Mouse (Mus musculus): ENCODE results near the gene Peg12. TPM values are rescaled to one million over a fixed set of nuclear protein-coding genes. Genes with fewer than 3 reads are reported as not detected.
A peak's percentile ranks its signal among the peaks of the same experiment; 100 is the strongest.

Gene Peg12
- polyA plus RNA-seq, 1 experiment from 2014 or later: 7.7 TPM

- Histone ChIP-seq H3K4me3 (ENCODE audit: low read depth, low read length) (no peak overlapping the region), H3K9ac (ENCODE audit: low read length) (no peak overlapping the region), H3K4me2 (replicated peaks; ENCODE audit: low read depth) (no peak overlapping the region), H3K4me1 (replicated peaks; ENCODE audit: control insufficient read depth, insufficient read depth) (no peaks in the 10 kb centered on the region), H3K27me3 (ENCODE audit: control insufficient read depth, insufficient read depth, low read length) (no peaks in the 10 kb centered on the region), H3K27ac (replicated peaks) (no peak overlapping the region), H3K9me3 (ENCODE audit: control insufficient read depth, low read length) (no peaks in the 10 kb centered on the region), H3K36me3 (ENCODE audit: control insufficient read depth, insufficient read depth, low read length) (no peaks in the 10 kb centered on the region)
- ATAC-seq (ENCODE audit: low FRiP score, low TSS enrichment) (no peak), DNase-seq (ENCODE audit: low spot score) (no peak)
- TF ChIP-seq EP300 (optimal IDR thresholded peaks at IDR 0.05) (no peak), CTCF (IDR thresholded peaks at IDR 0.05; ENCODE audit: low read depth) (no peak)
Observed at GRCm38 (mm10) chr7:62445431-62446165, 18.7 kb downstream of the Peg12 start.

GRCm38 (mm10) chr7:62436394-62436793 is 27.9 kb downstream of the Peg12 start:
- no peaks in the 10 kb centered on the region for H3K27me3 ChIP-seq (ENCODE audit: control insufficient read depth, insufficient read depth, low read length)
- no peak overlapping the region for H3K9ac ChIP-seq (ENCODE audit: low read length)
- ATAC-seq (ENCODE audit: low FRiP score, low TSS enrichment) (no peak), DNase-seq (ENCODE audit: low spot score) (no peak)
- TF ChIP-seq EP300 (optimal IDR thresholded peaks at IDR 0.05): no peak
- peak; percentile 59 for TF ChIP-seq CTCF (IDR thresholded peaks at IDR 0.05; ENCODE audit: low read depth)
- H3K4me3 ChIP-seq (ENCODE audit: low read depth, low read length): no peak overlapping the region
- no peaks in the 10 kb centered on the region for H3K4me1 ChIP-seq (replicated peaks; ENCODE audit: control insufficient read depth, insufficient read depth)
- no peak overlapping the region for H3K27ac ChIP-seq (replicated peaks)
- H3K36me3 ChIP-seq (ENCODE audit: control insufficient read depth, insufficient read depth, low read length): no peaks in the 10 kb centered on the region
- WGBS: 54% methylated on average over 2 of the region's 2 CpGs
- H3K4me2 ChIP-seq (replicated peaks; ENCODE audit: low read depth): no peak overlapping the region
- H3K9me3 ChIP-seq (ENCODE audit: control insufficient read depth, low read length): no peaks in the 10 kb centered on the region

GRCm38 (mm10) chr7:62433243-62433642 is 31.1 kb downstream of the Peg12 start:
- WGBS: 27% methylated on average over 3 of the region's 3 CpGs
- ATAC-seq (ENCODE audit: low FRiP score, low TSS enrichment) (no peak), DNase-seq (ENCODE audit: low spot score) (no peak)
- Histone ChIP-seq H3K9me3 (ENCODE audit: control insufficient read depth, low read length) (no peaks in the 10 kb centered on the region), H3K4me2 (replicated peaks; ENCODE audit: low read depth) (no peak overlapping the region), H3K4me3 (ENCODE audit: low read depth, low read length) (no peak overlapping the region), H3K27me3 (ENCODE audit: control insufficient read depth, insufficient read depth, low read length) (no peaks in the 10 kb centered on the region), H3K9ac (ENCODE audit: low read length) (no peak overlapping the region), H3K36me3 (ENCODE audit: control insufficient read depth, insufficient read depth, low read length) (no peaks in the 10 kb centered on the region), H3K4me1 (replicated peaks; ENCODE audit: control insufficient read depth, insufficient read depth) (no peaks in the 10 kb centered on the region), H3K27ac (replicated peaks) (no peak overlapping the region)
- TF ChIP-seq CTCF (IDR thresholded peaks at IDR 0.05; ENCODE audit: low read depth) (peak; percentile 65), EP300 (optimal IDR thresholded peaks at IDR 0.05) (no peak)

- Histone ChIP-seq H3K9ac (ENCODE audit: low read length) (no peak overlapping the region), H3K27me3 (ENCODE audit: control insufficient read depth, insufficient read depth, low read length) (no peaks in the 10 kb centered on the region), H3K27ac (replicated peaks) (no peak overlapping the region), H3K36me3 (ENCODE audit: control insufficient read depth, insufficient read depth, low read length) (no peaks in the 10 kb centered on the region), H3K4me2 (replicated peaks; ENCODE audit: low read depth) (no peak overlapping the region), H3K9me3 (ENCODE audit: control insufficient read depth, low read length) (no peaks in the 10 kb centered on the region), H3K4me1 (replicated peaks; ENCODE audit: control insufficient read depth, insufficient read depth) (no peaks in the 10 kb centered on the region), H3K4me3 (ENCODE audit: low read depth, low read length) (no peak overlapping the region)
- TF ChIP-seq CTCF (IDR thresholded peaks at IDR 0.05; ENCODE audit: low read depth) (peak; percentile 74), EP300 (optimal IDR thresholded peaks at IDR 0.05) (no peak)
- ATAC-seq (ENCODE audit: low FRiP score, low TSS enrichment) (no peak), DNase-seq (ENCODE audit: low spot score) (no peak)
- WGBS: 22% methylated on average over 8 of the region's 8 CpGs
Observed at GRCm38 (mm10) chr7:62428337-62428736, 36.0 kb downstream of the Peg12 start.

- Histone ChIP-seq H3K9ac (ENCODE audit: low read length) (no peak overlapping the region), H3K9me3 (ENCODE audit: control insufficient read depth, low read length) (0 out of 2 replicates have a peak, but pooled peaks cover 3% of the 10 kb centered on the region), H3K36me3 (ENCODE audit: control insufficient read depth, insufficient read depth, low read length) (no peaks in the 10 kb centered on the region), H3K4me2 (replicated peaks; ENCODE audit: low read depth) (no peak overlapping the region), H3K27me3 (ENCODE audit: control insufficient read depth, insufficient read depth, low read length) (no peaks in the 10 kb centered on the region), H3K4me3 (ENCODE audit: low read depth, low read length) (no peak overlapping the region), H3K4me1 (replicated peaks; ENCODE audit: control insufficient read depth, insufficient read depth) (no peaks in the 10 kb centered on the region), H3K27ac (replicated peaks) (no peak overlapping the region)
- ATAC-seq (ENCODE audit: low FRiP score, low TSS enrichment): no peak
- WGBS: 35% methylated on average over 4 of the region's 4 CpGs
- TF ChIP-seq EP300 (optimal IDR thresholded peaks at IDR 0.05) (no peak), CTCF (IDR thresholded peaks at IDR 0.05; ENCODE audit: low read depth) (no peak)
- no peak for DNase-seq (ENCODE audit: low spot score)
Observed at GRCm38 (mm10) chr7:62423210-62423609, 41.1 kb downstream of the Peg12 start.

- Histone ChIP-seq H3K4me2 (replicated peaks; ENCODE audit: low read depth) (no peak overlapping the region), H3K4me3 (ENCODE audit: low read depth, low read length) (no peak overlapping the region), H3K36me3 (ENCODE audit: control insufficient read depth, insufficient read depth, low read length) (no peaks in the 10 kb centered on the region), H3K27me3 (ENCODE audit: control insufficient read depth, insufficient read depth, low read length) (no peaks in the 10 kb centered on the region), H3K27ac (replicated peaks) (no peak overlapping the region), H3K9me3 (ENCODE audit: control insufficient read depth, low read length) (0 out of 2 replicates have a peak, but pooled peaks cover 3% of the 10 kb centered on the region), H3K9ac (ENCODE audit: low read length) (no peak overlapping the region), H3K4me1 (replicated peaks; ENCODE audit: control insufficient read depth, insufficient read depth) (no peaks in the 10 kb centered on the region)
- ATAC-seq (ENCODE audit: low FRiP score, low TSS enrichment) (no peak), DNase-seq (ENCODE audit: low spot score) (no peak)
- WGBS: 79% methylated on average over 6 of the region's 6 CpGs
- TF ChIP-seq EP300 (optimal IDR thresholded peaks at IDR 0.05) (no peak), CTCF (IDR thresholded peaks at IDR 0.05; ENCODE audit: low read depth) (no peak)
Observed at GRCm38 (mm10) chr7:62420566-62420965, 43.7 kb downstream of the Peg12 start.
